Comparison of ENCODE assay signal across 14 mouse cellular contexts in genomic region chr5:77826063-77826462, GRCm38 (mm10).
"Had no signal": no experiment of that assay in that cellular context is flagged by ENCODE, and none has a peak within 500 bp of the region (broad histone marks: within the 10 kb centered on the region; RNA-seq: fewer than 3 reads in every experiment).

No protein-coding gene starts in this region.

- H3K36me3 ChIP-seq: limb, embryonic 10.5 days; liver, embryonic 15.5 days; midbrain, embryonic 10.5 days; midbrain, embryonic 15.5 days; stomach, embryonic 15.5 days had no signal

- H3K4me3 ChIP-seq: layer of hippocampus, adult 2 months; limb, embryonic 10.5 days; liver, embryonic 15.5 days; midbrain, embryonic 10.5 days; midbrain, embryonic 15.5 days; stomach, embryonic 15.5 days had no signal

- DNase-seq: kidney, postnatal 10 days; kidney, postnatal 4 days; lung, adult 2 months; lung, postnatal 36 days; right cerebral cortex, postnatal 4 days; thymus, adult 2 months; thymus, postnatal 25 days had no signal

- H3K27ac ChIP-seq: layer of hippocampus, adult 2 months; limb, embryonic 10.5 days; liver, embryonic 15.5 days; midbrain, embryonic 10.5 days; midbrain, embryonic 15.5 days; stomach, embryonic 15.5 days had no signal

- H3K4me1 ChIP-seq: limb, embryonic 10.5 days; liver, embryonic 15.5 days; midbrain, embryonic 15.5 days; stomach, embryonic 15.5 days had no signal

- H3K9me3 ChIP-seq: limb, embryonic 10.5 days; liver, embryonic 15.5 days; stomach, embryonic 15.5 days had no signal

- ATAC-seq: lung, postnatal 0 days; midbrain, embryonic 15.5 days had no signal

- H3K27me3 ChIP-seq: liver, embryonic 15.5 days; midbrain, embryonic 15.5 days; stomach, embryonic 15.5 days had no signal
